Mouse (Mus musculus) gastrocnemius, postnatal 4 days (tissue): ENCODE data around the gene Klhdc4. TPM values are rescaled to one million over a fixed set of nuclear protein-coding genes. Genes with fewer than 3 reads are reported as not detected.

Experiments
- DNase-seq, 2 experiments: peaks; one replicate each; pipeline ENCODE4 v3.0.0; 2021 to 2022; ENCODE audit warnings: low spot score in 2 of 2, mixed read lengths in 2 of 2
- total RNA-seq, 2 experiments: library from RNA; stranded (reverse); gene quantifications; 2 replicates each; pipeline ENCODE4 v1.2.3; 2021

Gene Klhdc4
- total RNA-seq, 2 experiments from 2014 or later: 17.5 to 19.0 TPM

GRCm38 (mm10) chr8:121760484-121760883 is 68.9 kb downstream of the Klhdc4 start:
- no peak for DNase-seq

- DNase-seq: no peak
These were observed 70.9 kb downstream of the Klhdc4 start for GRCm38 (mm10) chr8:121758470-121758869.

- DNase-seq: peak in 1 of 2 experiments; percentile 70
These were observed 78.0 kb downstream of the Klhdc4 start for GRCm38 (mm10) chr8:121751407-121751806.

- DNase-seq: no peak
These were observed 78.9 kb downstream of the Klhdc4 start for GRCm38 (mm10) chr8:121750512-121750911.

GRCm38 (mm10) chr8:121749501-121749900 is 79.9 kb downstream of the Klhdc4 start:
- no peak for DNase-seq

Other genes starting within 250 kb of the Klhdc4 start
- gene Map1lc3b, start 239.2 kb downstream of the Klhdc4 start, total RNA-seq: 100 to 1,000 TPM; 104 to 105 TPM
- gene Zcchc14, start 176.7 kb downstream of the Klhdc4 start, total RNA-seq: 10 to 100 TPM; 43.9 to 44.6 TPM
- gene Jph3, start 99.9 kb downstream of the Klhdc4 start, total RNA-seq: under 1 TPM; 0.12 to 0.16 TPM
- 10 to 100 TPM; 21.9 to 22.4 TPM for gene Slc7a5, start 78.1 kb upstream of the Klhdc4 start, total RNA-seq
- under 1 TPM in 1 of 2 experiments, not detected in 1; 0.44 TPM for gene Car5a, start 115.3 kb upstream of the Klhdc4 start, total RNA-seq
- 10 to 100 TPM; 15.6 to 17.4 TPM for gene Banp, start 120.2 kb upstream of the Klhdc4 start, total RNA-seq